Mouse (Mus musculus) neural tube, embryonic 14.5 days (tissue): ENCODE results near the gene Fcrl5. TPM values are rescaled to one million over a fixed set of nuclear protein-coding genes. Genes with fewer than 3 reads are reported as not detected.

Experiments used
- ATAC-seq: fragments of 200-750 bp; cut with Nextera tagmentation; 2 replicates; pipeline ENCODE4 v1.8.0; 2017; ENCODE audit warnings: low read depth, mild to moderate bottlenecking, moderate TSS enrichment, moderate library complexity
- H3K27ac ChIP-seq: fragments of 300-500 bp; sonication (generic); 2 replicates; pipeline ENCODE4 v1.5.1; 2014; ENCODE audit warnings: low read depth, mild to moderate bottlenecking, control low read depth, low read length, moderate library complexity, mixed read lengths
- H3K27me3 ChIP-seq: fragments of 300-500 bp; sonication (generic); 2 replicates; pipeline ENCODE4 v1.6.1; 2014; ENCODE audit warnings: low read length; ENCODE audit not compliant: control insufficient read depth, insufficient read depth
- H3K36me3 ChIP-seq: fragments of 300-500 bp; sonication (generic); 2 replicates; pipeline ENCODE4 v1.6.1; 2014; ENCODE audit warnings: low read length, mixed read lengths; ENCODE audit not compliant: control insufficient read depth, insufficient read depth
- H3K4me1 ChIP-seq: fragments of 300-500 bp; sonication (generic); 2 replicates; pipeline ENCODE4 v1.6.1; 2014; ENCODE audit warnings: low read length; ENCODE audit not compliant: control insufficient read depth, insufficient read depth
- H3K4me2 ChIP-seq: fragments of 300-500 bp; sonication (generic); 2 replicates; pipeline ENCODE4 v1.6.1; 2014; ENCODE audit warnings: mild to moderate bottlenecking, low read depth, low read length, control low read depth
- H3K4me3 ChIP-seq: fragments of 300-500 bp; sonication (generic); 2 replicates; pipeline ENCODE4 v1.5.1; 2014; ENCODE audit warnings: low read depth, low read length, control low read depth, mixed read lengths
- H3K9ac ChIP-seq: fragments of 300-500 bp; sonication (generic); replicated peaks from 2 replicates; pipeline ENCODE4 v1.6.1; 2014; ENCODE audit warnings: low read depth, mild to moderate bottlenecking, control low read depth, low read length, mixed read lengths
- H3K9me3 ChIP-seq: fragments of 300-500 bp; sonication (generic); 2 replicates; pipeline ENCODE4 v1.6.1; 2016; ENCODE audit warnings: low read length; ENCODE audit not compliant: control insufficient read depth
- WGBS: fragments of 180-500 bp; shearing (Covaris S2); extraction: QIAGEN DNeasy Blood & Tissue Kit; methylation state at CpG from one replicate; pipeline ENCODE4 v1.1.7; 2014; 5-methylcytosine and 5-hydroxymethylcytosine counted together
- polyA plus RNA-seq: library from polyadenylated mRNA; unstranded; fragments of >200 nt; fragmentation: Nextera tagmentation; extraction: Ambion mirVana; gene quantifications from 2 replicates; pipeline ENCODE4 v1.2.1, GENCODE M21; 2014

The Fcrl5 gene
- polyA plus RNA-seq, 1 experiment from 2014 or later = not detected

GRCm38 (mm10) chr3:87506456-87507416 is 71.2 kb downstream of the Fcrl5 start:
- Histone ChIP-seq H3K4me3 (no peak overlapping the region), H3K27me3 (no peaks in the 10 kb centered on the region), H3K36me3 (no peaks in the 10 kb centered on the region), H3K9me3 (no peaks in the 10 kb centered on the region), H3K9ac (no peak overlapping the region), H3K4me1 (no peaks in the 10 kb centered on the region), H3K27ac (no peak overlapping the region), H3K4me2 (no peak overlapping the region)
- no peak for ATAC-seq
- 72% methylated on average over 12 of the region's 12 CpGs for WGBS

DNA sequence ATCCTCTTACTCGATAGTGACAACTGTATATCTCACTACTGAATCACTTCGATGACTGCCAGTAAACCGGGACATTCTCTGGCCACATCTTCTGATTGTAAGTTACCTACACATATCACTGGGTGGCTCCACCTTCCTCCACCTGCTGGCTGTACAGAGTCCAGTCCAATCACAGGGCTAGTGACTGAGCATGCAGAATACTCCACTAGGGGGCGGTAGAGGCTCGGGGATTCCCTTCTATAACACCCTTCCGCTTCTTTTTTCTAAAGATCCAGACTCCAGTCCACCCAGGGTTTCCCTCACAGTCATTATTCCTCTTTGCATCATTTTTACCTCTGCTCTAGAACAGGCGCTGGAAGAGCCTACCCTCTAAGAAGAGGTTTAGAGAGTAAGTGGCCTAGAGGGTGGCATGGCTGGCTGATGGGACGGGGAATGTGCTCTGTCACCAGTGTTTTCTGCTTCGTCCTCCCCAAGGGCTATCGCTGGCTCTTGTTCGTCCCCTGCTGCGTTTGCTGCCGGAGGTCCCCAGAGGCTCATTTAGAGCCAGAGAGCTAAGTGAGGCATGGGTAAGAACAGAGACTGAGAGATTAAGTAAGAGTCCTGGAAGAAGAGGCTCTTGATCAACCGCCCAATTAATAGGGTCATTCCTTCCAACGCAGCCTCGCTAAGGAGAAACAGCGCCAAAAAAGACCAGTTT is 72.8 kb downstream of the Fcrl5 start:
- no peak overlapping the region for H3K27ac ChIP-seq
- H3K9ac ChIP-seq = no peak overlapping the region
- no peaks in the 10 kb centered on the region for H3K27me3 ChIP-seq
- H3K4me1 ChIP-seq = no peaks in the 10 kb centered on the region
- H3K9me3 ChIP-seq = no peaks in the 10 kb centered on the region
- H3K4me2 ChIP-seq = peak overlapping the region; percentile 21; the same call in 1 of the 2 replicates
- 30% methylated on average over 17 of the region's 17 CpGs for WGBS
- ATAC-seq = peak; percentile 87
- H3K36me3 ChIP-seq = no peaks in the 10 kb centered on the region
- no peak overlapping the region for H3K4me3 ChIP-seq

DNA sequence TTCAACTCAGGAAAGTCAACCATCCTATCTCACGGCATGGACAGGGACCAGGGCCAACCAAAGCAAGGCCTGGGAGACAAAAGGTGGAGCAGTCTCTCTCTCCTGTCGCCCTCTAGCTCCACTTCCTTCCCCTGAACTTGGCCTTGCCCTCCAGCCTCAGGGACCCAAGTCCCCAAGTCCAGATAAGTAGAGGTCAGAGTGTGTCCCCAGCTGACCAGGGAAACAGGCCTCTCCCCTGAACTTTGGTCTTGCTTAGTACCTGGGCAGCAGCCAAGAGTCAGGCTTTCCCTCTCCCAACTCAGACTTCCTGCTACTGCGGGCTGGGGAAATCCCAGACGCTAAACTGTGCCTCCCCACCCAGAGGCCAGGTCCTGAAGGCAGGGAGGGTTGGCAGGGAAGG is 73.5 kb downstream of the Fcrl5 start:
- Histone ChIP-seq H3K27ac (no peak overlapping the region), H3K4me3 (no peak overlapping the region), H3K4me2 (no peak overlapping the region), H3K27me3 (no peaks in the 10 kb centered on the region), H3K36me3 (no peaks in the 10 kb centered on the region), H3K9ac (no peak overlapping the region), H3K4me1 (no peaks in the 10 kb centered on the region), H3K9me3 (no peaks in the 10 kb centered on the region)
- 82% methylated on average over 4 of the region's 4 CpGs for WGBS
- ATAC-seq = no peak

DNA sequence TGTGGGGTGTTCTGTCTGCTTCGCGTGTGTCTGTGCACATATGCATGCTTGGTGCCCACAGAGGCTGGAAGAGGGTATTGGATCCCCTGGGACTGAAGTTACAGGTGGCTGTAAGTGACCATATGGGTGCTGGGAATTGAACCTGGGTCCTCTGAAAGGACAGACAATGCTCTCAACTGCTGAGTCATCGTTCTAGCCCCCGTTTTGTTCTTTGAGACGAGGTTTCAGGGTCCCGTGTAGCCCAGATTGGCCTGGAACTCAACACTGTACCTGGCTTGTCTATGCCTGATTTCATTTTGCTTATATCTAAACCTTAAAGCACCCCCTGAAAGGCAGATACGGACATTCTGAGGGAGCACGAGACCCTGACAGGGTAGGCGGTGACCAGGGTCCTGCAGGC is 75.3 kb downstream of the Fcrl5 start:
- Histone ChIP-seq H3K4me2 (no peak overlapping the region), H3K9ac (no peak overlapping the region), H3K9me3 (no peaks in the 10 kb centered on the region), H3K36me3 (no peaks in the 10 kb centered on the region), H3K4me1 (no peaks in the 10 kb centered on the region), H3K27me3 (no peaks in the 10 kb centered on the region), H3K27ac (no peak overlapping the region), H3K4me3 (no peak overlapping the region)
- WGBS = 91% methylated on average over 9 of the region's 9 CpGs
- no peak for ATAC-seq

GRCm38 (mm10) chr3:87511971-87512765 is 76.6 kb downstream of the Fcrl5 start:
- Histone ChIP-seq H3K4me3 (no peak overlapping the region), H3K9me3 (no peaks in the 10 kb centered on the region), H3K27me3 (no peaks in the 10 kb centered on the region), H3K9ac (no peak overlapping the region), H3K36me3 (no peaks in the 10 kb centered on the region), H3K27ac (no peak overlapping the region), H3K4me1 (no peaks in the 10 kb centered on the region), H3K4me2 (no peak overlapping the region)
- no peak for ATAC-seq
- WGBS = 59% methylated on average over 16 of the region's 16 CpGs

- Histone ChIP-seq H3K4me1 (no peaks in the 10 kb centered on the region), H3K9ac (no peak overlapping the region), H3K27me3 (no peaks in the 10 kb centered on the region), H3K36me3 (no peaks in the 10 kb centered on the region), H3K9me3 (no peaks in the 10 kb centered on the region), H3K4me2 (no peak overlapping the region), H3K27ac (no peak overlapping the region), H3K4me3 (no peak overlapping the region)
- 73% methylated on average over 13 of the region's 13 CpGs for WGBS
- no peak for ATAC-seq
Measured at GRCm38 (mm10) chr3:87515567-87516081, 80.1 kb downstream of the Fcrl5 start.

DNA sequence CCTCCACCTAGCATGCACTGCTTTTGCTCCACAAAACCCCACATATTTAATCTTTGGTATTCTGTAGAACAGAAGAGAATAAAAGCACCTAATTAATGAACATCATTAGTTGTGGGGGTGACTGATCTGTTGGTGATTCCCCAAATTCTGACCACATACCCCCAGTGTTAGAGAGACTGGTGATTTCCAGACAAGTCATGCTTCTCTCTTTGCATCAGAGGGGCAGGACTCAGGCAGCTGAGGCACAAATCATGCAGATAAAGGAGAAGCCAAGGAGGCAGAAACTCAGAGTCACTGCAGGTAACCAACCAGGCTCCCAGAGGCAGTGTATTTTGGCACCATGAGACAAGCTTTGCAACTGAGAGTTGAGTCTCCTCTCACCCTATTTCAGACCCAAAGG is 82.9 kb downstream of the Fcrl5 start:
- H3K4me1 ChIP-seq = no peaks in the 10 kb centered on the region
- H3K9ac ChIP-seq = no peak overlapping the region
- no peaks in the 10 kb centered on the region for H3K9me3 ChIP-seq
- H3K4me2 ChIP-seq = no peak overlapping the region
- H3K27me3 ChIP-seq = no peaks in the 10 kb centered on the region
- no peak overlapping the region for H3K27ac ChIP-seq
- H3K4me3 ChIP-seq = no peak overlapping the region
- no peaks in the 10 kb centered on the region for H3K36me3 ChIP-seq
- ATAC-seq = no peak

DNA sequence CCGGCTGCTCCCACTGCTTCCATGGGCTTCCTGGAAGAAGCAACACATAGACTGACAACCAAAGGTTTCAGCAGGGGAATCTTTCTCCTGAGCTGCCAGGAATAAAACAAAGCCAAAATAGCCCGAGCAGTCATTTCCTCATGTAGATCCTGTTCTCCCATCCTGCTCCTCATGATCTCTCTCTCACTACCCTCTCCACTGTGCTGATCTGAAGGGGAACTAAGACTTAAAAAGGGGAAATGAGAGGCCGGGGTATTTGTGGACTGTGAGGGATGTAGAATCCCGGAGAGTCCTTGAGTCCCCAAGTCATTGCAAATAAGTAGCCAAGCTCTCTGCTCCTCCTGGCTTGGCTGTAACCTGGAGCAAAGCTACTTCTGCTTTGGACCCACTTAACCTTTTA is 85.6 kb downstream of the Fcrl5 start:
- ATAC-seq = no peak
- H3K4me2 ChIP-seq = no peak overlapping the region
- H3K9ac ChIP-seq = no peak overlapping the region
- no peaks in the 10 kb centered on the region for H3K9me3 ChIP-seq
- H3K27ac ChIP-seq = no peak overlapping the region
- no peaks in the 10 kb centered on the region for H3K36me3 ChIP-seq
- H3K27me3 ChIP-seq = no peaks in the 10 kb centered on the region
- H3K4me3 ChIP-seq = no peak overlapping the region
- WGBS = 83% methylated on average over 4 of the region's 4 CpGs
- H3K4me1 ChIP-seq = peaks cover 4% of the 10 kb centered on the region
